In genomic region chr2:77280512-77281409, GRCm38 (mm10) we compare ENCODE assay signal across 9 mouse cellular contexts. TPM values are rescaled to one million over a fixed set of nuclear protein-coding genes. Genes with fewer than 3 reads are reported as not detected.
DNase-seq lines count a peak whose midpoint lies in the region; ATAC-seq and TF ChIP-seq lines count a peak whose summit lies in the region.
"Had no signal": no experiment of that assay in that cellular context is flagged by ENCODE, and none has a peak within 500 bp of the region (broad histone marks: within the 10 kb centered on the region; RNA-seq: fewer than 3 reads in every experiment).

TSS of gene Sestd1 (minus strand) at chr2:77280592.

- H3K9ac ChIP-seq in intestine, embryonic 16.5 days (ENCODE audit: low read depth, low read length), result peak within 1 kb of the TSS; percentile 95
- peak within 1 kb of the TSS; percentile 98 for H3K9ac ChIP-seq in limb, embryonic 11.5 days (ENCODE audit: low read length)
- peak within 1 kb of the TSS; percentile 97 for H3K9ac ChIP-seq in midbrain, embryonic 12.5 days (replicated peaks)

- no peak for TF ChIP-seq POLR2A in small intestine, adult 2 months (IDR thresholded peaks at IDR 0.05; ENCODE audit: low read depth, low read length)

- H3K4me2 ChIP-seq in intestine, embryonic 16.5 days (ENCODE audit: low read depth, low read length), result peak within 1 kb of the TSS; percentile 85
- H3K4me2 ChIP-seq in limb, embryonic 11.5 days (ENCODE audit: low read depth, severe bottlenecking), result peak within 1 kb of the TSS; percentile 82
- peak within 1 kb of the TSS; percentile 69 for H3K4me2 ChIP-seq in midbrain, embryonic 12.5 days (replicated peaks)

- TF ChIP-seq CTCF in small intestine, adult 2 months (IDR thresholded peaks at IDR 0.05; ENCODE audit: extremely low read depth, insufficient read length, insufficient replicate concordance, low read depth, low read length), result no peak

- H3K4me3 ChIP-seq in intestine, embryonic 16.5 days (ENCODE audit: low read length), result peak within 1 kb of the TSS; percentile 89
- peak within 1 kb of the TSS; percentile 93 for H3K4me3 ChIP-seq in limb, embryonic 11.5 days (ENCODE audit: low read depth, low read length)
- H3K4me3 ChIP-seq in midbrain, embryonic 12.5 days, result peak within 1 kb of the TSS; percentile 91
- H3K4me3 ChIP-seq in small intestine, adult 2 months (ENCODE audit: low read depth, low read length), result peak within 1 kb of the TSS; percentile 98

- no peaks in the 10 kb centered on the region for H3K36me3 ChIP-seq in intestine, embryonic 16.5 days (ENCODE audit: control insufficient read depth, insufficient read depth, low read length)
- no peaks in the 10 kb centered on the region for H3K36me3 ChIP-seq in limb, embryonic 11.5 days (ENCODE audit: control insufficient read depth, insufficient read depth, low read length)
- no peaks in the 10 kb centered on the region for H3K36me3 ChIP-seq in midbrain, embryonic 12.5 days
- H3K36me3 ChIP-seq in small intestine, adult 2 months (ENCODE audit: control insufficient read depth, insufficient read depth, low read length), result no peaks in the 10 kb centered on the region

- H3K4me1 ChIP-seq in intestine, embryonic 16.5 days (ENCODE audit: control insufficient read depth, insufficient read depth, low read length), result peaks cover 10% of the 10 kb centered on the region; the same call in 1 of the 2 replicates
- peaks cover 9% of the 10 kb centered on the region; the same call in 1 of the 2 replicates for H3K4me1 ChIP-seq in limb, embryonic 11.5 days (ENCODE audit: control insufficient read depth, insufficient read depth, low read length)
- H3K4me1 ChIP-seq in midbrain, embryonic 12.5 days, result peaks cover 10% of the 10 kb centered on the region
- H3K4me1 ChIP-seq in small intestine, adult 2 months (ENCODE audit: control insufficient read depth, insufficient read depth, insufficient read length, low read length), result peaks cover 4% of the 10 kb centered on the region; the same call in 1 of the 2 replicates

- 8% methylated on average over 31 of the region's 73 CpGs for WGBS in intestine, embryonic 16.5 days
- 13% methylated on average over 21 of the region's 73 CpGs for WGBS in limb, embryonic 11.5 days
- WGBS in midbrain, embryonic 12.5 days, result 5% methylated on average over 59 of the region's 73 CpGs
- 3% methylated on average over 66 of the region's 73 CpGs for WGBS in small intestine, adult 2 months

- H3K27ac ChIP-seq in intestine, embryonic 16.5 days (ENCODE audit: low read length), result peak within 1 kb of the TSS; percentile 77
- H3K27ac ChIP-seq in limb, embryonic 11.5 days (replicated peaks; ENCODE audit: low read depth, low read length), result peak within 1 kb of the TSS; percentile 77
- peak within 1 kb of the TSS; percentile 83 for H3K27ac ChIP-seq in midbrain, embryonic 12.5 days (replicated peaks)
- peak within 1 kb of the TSS; percentile 40 for H3K27ac ChIP-seq in small intestine, adult 2 months (ENCODE audit: insufficient read depth, low read depth, low read length)

- ATAC-seq in granulocyte monocyte progenitor cell, adult 5-6 weeks (replicated peaks; ENCODE audit: poor library complexity, severe bottlenecking), result peak; percentile 74
- peak; percentile 81 for ATAC-seq in intestine, embryonic 16.5 days
- peak; percentile 83 for ATAC-seq in limb, embryonic 11.5 days (ENCODE audit: insufficient number of reproducible peaks, low FRiP score, low TSS enrichment, low read depth)
- ATAC-seq in midbrain, embryonic 12.5 days (ENCODE audit: low FRiP score, low read depth), result peak; percentile 88

- no peaks in the 10 kb centered on the region for H3K9me3 ChIP-seq in intestine, embryonic 16.5 days (ENCODE audit: control insufficient read depth, low read length)
- no peaks in the 10 kb centered on the region for H3K9me3 ChIP-seq in limb, embryonic 11.5 days (ENCODE audit: control insufficient read depth, low read length)
- no peaks in the 10 kb centered on the region for H3K9me3 ChIP-seq in midbrain, embryonic 12.5 days

- no peaks in the 10 kb centered on the region for H3K27me3 ChIP-seq in intestine, embryonic 16.5 days (replicated peaks; ENCODE audit: control insufficient read depth, insufficient read depth, low read length)
- H3K27me3 ChIP-seq in limb, embryonic 11.5 days (ENCODE audit: control insufficient read depth, insufficient read depth, low read length), result no peaks in the 10 kb centered on the region
- H3K27me3 ChIP-seq in midbrain, embryonic 12.5 days, result 0 out of 2 replicates have a peak, but pooled peaks cover 5% of the 10 kb centered on the region
- no peaks in the 10 kb centered on the region for H3K27me3 ChIP-seq in small intestine, adult 2 months (ENCODE audit: control insufficient read depth, insufficient read depth, low read length)
- H3K27me3 ChIP-seq: CH12.LX had no signal

- peak; percentile 45 for DNase-seq in left cerebral cortex, adult 11 months (ENCODE audit: low spot score)
- no peak for DNase-seq in left cerebral cortex, adult 9 months (ENCODE audit: low spot score in 2 of 2)
- DNase-seq in embryo, embryonic 10.5 days (ENCODE audit: low spot score), result peak; percentile 82
- peak; percentile 84 for DNase-seq in limb, embryonic 11.5 days (ENCODE audit: low spot score)

RNA-seq across cellular contexts. Expression of gene Sestd1, which starts in this region (rescaled TPM):
- total RNA-seq in granulocyte monocyte progenitor cell, adult 5-6 weeks (2014; fragmentation: Nextera tagmentation), result 6.6 and 10.4 TPM in 2 replicates
- 13.4 and 14.6 TPM in 2 replicates for total RNA-seq in granulocyte monocyte progenitor cell, adult 5-6 weeks (2017)
- 10.9 and 11.6 TPM in 2 replicates for polyA plus RNA-seq in intestine, embryonic 16.5 days (2015; fragmentation: Nextera tagmentation; extraction: Ambion mirVana)
- polyA plus RNA-seq in limb, embryonic 11.5 days (2014; fragmentation: Nextera tagmentation; extraction: Ambion mirVana), result 28.5 and 32.1 TPM in 2 replicates
- 27.2 and 34.7 TPM in 2 replicates for polyA plus RNA-seq in midbrain, embryonic 12.5 days (2016; fragmentation: Nextera tagmentation; extraction: Ambion mirVana)
- polyA plus RNA-seq in small intestine, adult 2 months (2012; rRNA removed), result 3.9 and 7.8 TPM in 2 replicates
- total RNA-seq: CH12.LX had no signal

Comparison
In these comparisons a context has a peak if more than half of its experiments do, and no peak if none do; other contexts are left out.
1. DNase-seq: peak in left cerebral cortex, adult 11 months (single experiment), embryo, embryonic 10.5 days (single experiment) and limb, embryonic 11.5 days (single experiment); none in left cerebral cortex, adult 9 months (0 of 2).
2. Peak in every context shown above with its lines, with median percentiles within 50 percentile points of each other: ATAC-seq, H3K27ac ChIP-seq, H3K4me2 ChIP-seq, H3K4me3 ChIP-seq and H3K9ac ChIP-seq.